Mouse (Mus musculus) hematopoietic stem cell, adult 5-6 weeks (primary cell): ENCODE measurements around the gene Copg2. TPM values are rescaled to one million over a fixed set of nuclear protein-coding genes. Genes with fewer than 3 reads are reported as not detected.

Experiments used
- ATAC-seq, 2 experiments: fragments of 125-278 bp in 1 of 2; replicated peaks in 1 of 2; 2 replicates each; pipeline ENCODE4 v1.8.0; 2016 to 2017; ENCODE audit warnings: inconsistent platforms in 2 of 2, mild to moderate bottlenecking in 2 of 2, moderate number of reproducible peaks in 2 of 2, low read depth in 1 of 2, moderate TSS enrichment in 1 of 2; ENCODE audit not compliant: low FRiP score in 2 of 2, poor library complexity in 2 of 2, severe bottlenecking in 2 of 2, insufficient read depth in 1 of 2, low TSS enrichment in 1 of 2
- total RNA-seq: library from RNA; stranded (forward); fragments of 172-1452, 232-1000 nt; gene quantifications from 2 replicates; pipeline ENCODE4 v1.2.3, GENCODE M21; 2017

Copg2 gene
- total RNA-seq, result 51.7 and 58.3 TPM in 2 replicates

DNA sequence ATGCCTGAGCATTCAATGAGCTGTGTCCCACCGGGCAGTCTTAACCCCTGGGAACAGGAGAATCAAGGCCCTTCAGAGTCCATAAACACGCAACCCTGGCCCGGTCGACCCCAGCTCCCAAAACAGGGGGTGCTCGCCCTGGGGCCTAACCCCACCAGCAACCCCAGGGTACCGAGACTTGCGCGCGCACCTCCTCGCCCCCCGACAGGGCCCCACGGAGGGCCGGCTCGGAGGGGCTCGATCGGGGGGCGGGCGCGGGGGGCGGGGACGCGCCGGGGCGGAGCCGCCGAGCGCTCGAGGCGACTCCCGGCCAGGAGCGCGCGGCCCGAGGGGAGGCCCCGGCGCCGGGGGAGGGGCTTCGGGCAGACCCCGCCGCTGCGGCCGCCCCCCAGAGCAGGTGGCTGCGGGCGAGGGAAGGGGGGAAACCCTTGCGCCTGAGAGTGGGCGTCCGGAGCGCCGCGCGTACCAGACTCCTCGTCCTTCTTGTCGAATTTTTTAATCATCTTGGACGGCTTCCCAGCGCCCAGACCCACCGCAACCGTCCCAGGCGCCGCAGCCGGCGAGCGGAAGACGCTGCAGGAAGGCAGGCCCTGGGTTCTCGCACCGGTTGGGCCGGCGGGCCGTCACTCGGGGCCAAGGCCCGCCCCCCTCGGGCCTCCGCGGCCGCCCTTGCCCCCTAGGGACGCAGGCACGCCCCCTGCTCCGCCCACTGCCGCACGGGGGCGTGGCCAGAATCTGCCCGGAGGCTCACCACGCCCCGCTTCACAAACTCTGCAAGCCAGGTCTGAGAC is at the start of gene Copg2:
TSS of gene Copg2 (minus strand) at position 600 of the 791 bp plus-strand sequence.
- peak; percentile 98 for ATAC-seq

DNA sequence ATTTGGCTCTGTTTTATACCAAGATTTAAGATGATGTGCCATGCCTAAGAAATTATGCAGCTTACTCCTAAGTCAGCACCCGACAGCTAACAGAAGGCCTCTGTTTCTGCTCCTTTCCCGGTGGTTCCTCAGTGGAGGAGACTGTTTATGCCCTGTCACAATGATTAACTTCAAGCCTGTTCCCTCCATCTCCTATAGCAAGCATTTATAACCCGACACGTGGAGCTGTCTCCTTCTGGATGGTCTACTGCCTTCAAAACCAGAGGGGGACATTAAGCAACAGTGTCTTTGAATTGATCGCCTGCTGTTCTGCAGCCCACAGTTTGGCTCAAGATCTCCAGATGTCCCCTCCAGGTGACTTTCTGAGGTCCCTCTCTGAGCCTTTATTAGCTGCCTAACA is 42.7 kb upstream of the Copg2 start:
- ATAC-seq, result no peak

GRCm38 (mm10) chr6:30922821-30923220 is 26.2 kb upstream of the Copg2 start:
- no peak for ATAC-seq

GRCm38 (mm10) chr6:30921826-30922225 is 25.2 kb upstream of the Copg2 start:
- ATAC-seq, result no peak

DNA sequence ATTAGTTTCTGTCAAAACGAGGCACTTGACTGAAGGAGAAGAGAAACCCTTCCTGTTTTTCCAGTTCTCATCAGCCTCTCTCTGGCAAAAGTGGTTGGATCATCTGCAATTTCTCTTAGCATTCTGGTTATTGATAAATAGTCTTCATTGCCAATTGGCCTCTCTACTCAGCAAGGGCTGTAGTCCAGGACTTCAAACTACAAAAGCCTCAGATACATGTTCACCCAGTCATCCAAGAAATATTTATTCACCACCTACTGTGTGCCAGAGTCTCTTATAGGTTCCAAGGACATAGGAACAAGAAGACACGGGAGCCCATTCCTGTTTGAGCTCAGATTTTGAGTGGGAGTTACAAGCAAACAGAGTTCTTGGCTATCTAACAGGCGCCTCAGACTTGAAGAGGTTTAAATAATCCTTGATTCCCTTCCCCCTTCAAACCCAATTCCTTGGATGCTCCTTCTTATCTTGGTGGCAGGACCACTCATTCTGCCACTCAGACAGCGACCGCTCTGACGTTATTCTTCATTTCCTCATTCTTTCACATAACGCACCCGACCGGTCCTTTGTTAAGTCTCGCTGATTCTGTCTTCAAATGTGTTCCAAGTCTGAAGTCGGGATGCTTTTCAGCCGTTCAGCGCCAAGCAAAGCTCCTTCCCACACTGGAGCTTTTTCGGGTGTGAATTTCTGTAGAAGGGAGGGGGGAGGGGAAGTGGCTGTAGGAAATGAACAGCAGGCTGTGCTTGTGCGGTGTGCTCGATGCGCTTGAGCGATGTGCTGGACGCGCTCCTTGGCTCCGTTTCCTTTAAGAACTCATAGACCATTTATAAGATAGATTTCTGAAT is 24.5 kb upstream of the Copg2 start:
- no peak for ATAC-seq

- no peak for ATAC-seq
These were observed 18.9 kb upstream of the Copg2 start, which contains the start of gene Tsga13 for GRCm38 (mm10) chr6:30915473-30915872. Gene Tsga13, minus strand, starts transcription at chr6:30915573.

DNA sequence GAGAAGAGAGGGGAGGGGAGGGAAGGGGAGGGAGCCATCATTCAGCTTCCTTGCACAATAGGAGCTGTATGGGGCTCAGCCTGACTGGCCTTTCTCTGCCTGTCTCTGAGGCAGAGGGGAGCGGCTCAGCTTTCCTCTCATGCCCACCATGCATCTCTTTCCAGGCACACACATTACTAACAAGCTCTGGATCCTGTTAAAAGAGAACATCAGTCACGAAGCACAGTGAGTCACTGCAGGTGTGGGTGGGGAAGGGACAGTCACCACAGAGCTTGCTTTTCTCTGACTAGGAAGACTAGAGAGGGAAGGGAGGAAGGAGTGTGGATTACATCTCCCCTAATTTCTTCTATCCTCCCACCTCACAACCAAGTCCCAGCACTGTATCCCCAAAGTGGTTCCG is 11.4 kb upstream of the Copg2 start:
- no peak for ATAC-seq

DNA sequence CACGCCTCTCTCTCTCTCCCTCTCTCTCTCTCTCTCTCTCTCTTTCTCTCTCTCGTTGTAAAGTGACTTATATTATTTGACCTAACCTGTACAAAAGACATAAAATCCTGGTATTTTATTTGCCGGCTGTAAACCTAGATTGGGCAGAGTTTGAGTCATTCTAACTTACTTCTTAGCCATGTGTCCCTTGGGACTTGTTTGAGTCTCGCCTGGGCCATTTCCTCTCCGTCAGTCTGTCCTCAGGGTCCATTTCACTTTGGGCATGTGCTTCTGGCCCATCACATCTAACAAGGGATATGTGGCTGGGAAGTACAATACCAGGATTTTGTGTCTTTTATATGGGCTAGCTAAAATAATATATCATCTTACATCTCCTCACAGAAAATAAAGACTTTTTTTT is 8.3 kb upstream of the Copg2 start:
- no peak for ATAC-seq

- ATAC-seq, result no peak
These were observed 7.4 kb upstream of the Copg2 start for GRCm38 (mm10) chr6:30904033-30904432.

- no peak for ATAC-seq
These were observed 926 bp upstream of the Copg2 start for GRCm38 (mm10) chr6:30897520-30897919.

DNA sequence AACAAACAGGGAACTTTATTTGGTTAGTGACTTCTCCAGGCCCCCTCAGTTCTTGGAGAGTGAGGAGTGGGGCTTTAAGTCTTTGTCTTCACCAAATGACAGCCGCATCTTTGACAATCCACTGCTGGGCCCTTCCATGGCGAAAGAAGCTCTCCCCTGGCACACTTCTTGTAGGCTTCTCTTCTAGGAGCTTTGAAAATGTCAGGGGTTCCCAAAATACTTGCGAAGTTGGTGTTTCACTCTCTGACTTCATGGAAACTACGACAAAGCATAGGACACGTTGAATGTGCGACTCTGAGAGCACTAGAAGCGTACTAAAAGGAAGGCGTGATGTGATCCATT is 363 bp upstream of the Copg2 start:
- ATAC-seq, result no peak

DNA sequence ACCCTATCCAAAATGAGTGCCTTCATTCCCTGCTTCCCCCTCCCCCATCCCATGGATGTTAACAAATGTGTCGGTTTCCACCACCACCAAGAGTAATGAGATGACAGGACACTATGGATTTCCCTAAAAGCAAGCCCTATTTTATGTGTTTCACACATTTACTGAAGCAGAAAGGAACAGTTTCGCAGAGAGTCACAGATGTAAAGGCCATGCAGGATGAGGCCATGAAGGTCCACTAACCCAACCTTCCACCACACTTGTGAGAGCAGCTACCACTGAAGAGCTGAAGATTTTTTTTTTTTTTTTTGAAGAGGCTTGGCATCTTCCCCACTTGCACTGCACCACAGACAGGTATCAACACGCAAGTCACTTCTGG is 787 bp downstream of the Copg2 start:
- peak in 1 of 2 experiments; percentile 15; a peak in 1 of 4 replicates for ATAC-seq

DNA sequence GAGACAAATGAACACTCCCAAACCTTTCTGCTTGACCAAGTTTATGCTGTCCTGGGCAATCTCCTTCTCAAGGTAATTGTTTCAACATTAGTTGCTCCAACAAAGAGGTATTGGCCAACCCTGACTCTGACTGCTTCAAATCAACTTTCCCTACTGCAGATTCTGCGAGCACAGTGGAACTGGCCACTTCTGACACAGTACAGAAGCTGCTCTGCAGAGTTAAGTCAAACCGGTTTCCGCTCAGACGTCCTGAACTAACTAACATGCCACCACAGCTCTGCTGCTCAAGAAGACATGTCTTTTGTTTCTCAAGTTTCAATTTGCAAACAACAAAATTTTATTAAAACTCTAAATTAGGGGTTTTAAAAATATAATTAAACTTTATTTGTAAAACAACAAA is 3.5 kb downstream of the Copg2 start:
- ATAC-seq, result no peak

DNA sequence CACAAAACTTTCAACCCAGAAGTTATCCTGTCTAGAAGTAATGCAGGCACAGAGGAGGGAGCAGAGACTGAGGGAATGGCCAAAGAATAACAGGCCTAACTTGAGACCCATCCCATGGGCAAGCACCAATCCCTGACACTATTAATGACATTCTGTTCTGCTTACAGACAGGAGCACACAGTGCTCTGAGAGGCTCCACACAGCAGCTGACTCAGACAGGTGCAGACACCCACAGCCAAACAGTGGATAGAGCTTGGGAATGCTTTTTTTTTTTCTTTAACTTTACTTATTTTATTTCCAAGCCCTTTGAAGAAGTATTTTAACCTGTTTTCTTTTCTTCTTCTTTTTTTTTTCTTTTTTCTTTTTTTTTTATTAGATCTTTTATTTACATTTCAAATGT is 4.8 kb downstream of the Copg2 start:
- ATAC-seq, result no peak

DNA sequence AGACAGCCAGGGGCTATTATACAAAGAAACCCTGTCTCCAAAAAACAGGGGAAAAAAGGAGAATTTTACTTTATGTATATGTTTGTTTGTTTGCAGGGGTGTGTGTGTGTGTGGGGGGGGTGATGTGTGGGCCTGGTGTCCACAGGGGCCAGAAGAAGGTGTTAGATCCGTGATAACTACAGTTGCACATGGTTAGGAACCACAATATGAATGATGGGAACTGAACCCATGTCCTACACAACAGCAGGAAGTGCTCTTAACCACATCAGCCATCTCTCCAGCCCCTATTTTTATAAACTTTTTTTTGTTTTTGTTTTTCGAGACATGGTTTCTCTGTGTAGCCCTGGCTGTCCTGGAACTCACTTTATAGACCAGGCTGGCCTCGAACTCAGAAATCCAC is 11.7 kb downstream of the Copg2 start:
- no peak for ATAC-seq

DNA sequence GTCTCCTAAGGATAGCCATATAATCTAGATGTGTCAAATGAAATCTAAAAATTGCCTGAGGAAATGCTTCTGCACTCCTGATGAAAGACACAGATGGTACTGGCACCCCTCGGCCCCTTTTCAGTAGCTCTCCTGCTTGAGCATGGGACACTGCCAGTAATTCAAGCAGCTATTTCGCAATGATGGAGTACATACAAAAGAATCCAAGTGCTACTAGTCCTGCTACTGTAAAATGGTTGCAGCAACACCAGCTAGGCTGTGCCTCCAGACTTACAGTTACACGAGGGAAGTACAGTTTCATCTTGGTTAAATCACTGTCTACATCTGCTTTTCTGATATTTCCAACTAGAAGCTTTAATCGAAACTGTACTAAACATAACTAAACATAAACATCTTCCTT is 13.1 kb downstream of the Copg2 start:
- ATAC-seq, result no peak

- no peak for ATAC-seq
These were observed 19.9 kb downstream of the Copg2 start for GRCm38 (mm10) chr6:30876661-30877060.

GRCm38 (mm10) chr6:30866501-30866900 is 30.1 kb downstream of the Copg2 start:
- ATAC-seq, result no peak
